Mouse (Mus musculus) cerebellum, adult 9-11 months (tissue): ENCODE results near the gene Rps7.
A peak's percentile ranks its signal among the peaks of the same experiment; 100 is the strongest.

Experiments
- DNase-seq: peaks from one replicate; pipeline ENCODE4 v3.0.0; 2022

Gene Rps7

GRCm38 (mm10) chr12:28635535-28636476 is at the start of gene Rps7:
Rps7 (minus strand) TSS chr12:28635953.
- peak; percentile 94 for DNase-seq

GRCm38 (mm10) chr12:28684674-28685073 is 48.9 kb upstream of the Rps7 start:
- no peak for DNase-seq

- no peak for DNase-seq
Observed at GRCm38 (mm10) chr12:28675925-28676209, 40.1 kb upstream of the Rps7 start.

- DNase-seq = peak; percentile 90
Observed at GRCm38 (mm10) chr12:28675121-28675924, 39.6 kb upstream of the Rps7 start, which contains the start of gene Adi1. Adi1 (plus strand) TSS chr12:28675231.

- no peak for DNase-seq
Observed at GRCm38 (mm10) chr12:28674038-28674720, 38.4 kb upstream of the Rps7 start.

GRCm38 (mm10) chr12:28667287-28667686 is 31.5 kb upstream of the Rps7 start:
- no peak for DNase-seq

GRCm38 (mm10) chr12:28666734-28667133 is 31.0 kb upstream of the Rps7 start:
- DNase-seq = no peak

- DNase-seq = no peak
Observed at GRCm38 (mm10) chr12:28662628-28663027, 26.9 kb upstream of the Rps7 start.

GRCm38 (mm10) chr12:28649141-28650110 is 13.7 kb upstream of the Rps7 start, which contains the start of gene Rnaseh1:
Rnaseh1 (plus strand) TSS chr12:28649602.
- peak; percentile 88 for DNase-seq

- DNase-seq = no peak
Observed at GRCm38 (mm10) chr12:28638778-28639177, 3.0 kb upstream of the Rps7 start.

- no peak for DNase-seq
Observed at GRCm38 (mm10) chr12:28636543-28636942, 790 bp upstream of the Rps7 start.

GRCm38 (mm10) chr12:28635058-28635534 is 657 bp downstream of the Rps7 start:
- DNase-seq = no peak

GRCm38 (mm10) chr12:28628436-28628835 is 7.3 kb downstream of the Rps7 start:
- no peak for DNase-seq

- DNase-seq = no peak
Observed at GRCm38 (mm10) chr12:28627092-28627491, 8.7 kb downstream of the Rps7 start.

GRCm38 (mm10) chr12:28625407-28625806 is 10.3 kb downstream of the Rps7 start:
- DNase-seq = no peak

- no peak for DNase-seq
Observed at GRCm38 (mm10) chr12:28624251-28624650, 11.5 kb downstream of the Rps7 start.

GRCm38 (mm10) chr12:28623195-28623594 is 12.6 kb downstream of the Rps7 start, which contains the start of gene Colec11:
Colec11 (minus strand) TSS chr12:28623377.
- DNase-seq = no peak

- no peak for DNase-seq
Observed at GRCm38 (mm10) chr12:28622641-28623040, 13.1 kb downstream of the Rps7 start.

- DNase-seq = no peak
Observed at GRCm38 (mm10) chr12:28622167-28622532, 13.6 kb downstream of the Rps7 start.

- DNase-seq = no peak
Observed at GRCm38 (mm10) chr12:28621451-28622166, 14.1 kb downstream of the Rps7 start.

- DNase-seq = no peak
Observed at GRCm38 (mm10) chr12:28617297-28617696, 18.5 kb downstream of the Rps7 start.
